Mouse (Mus musculus) neural tube, embryonic 11.5 days (tissue): Measurements from ENCODE around the gene Tnfsf8. TPM values are rescaled to one million over a fixed set of nuclear protein-coding genes. Genes with fewer than 3 reads are reported as not detected.

Experiments
- ATAC-seq: fragments of 200-750 bp; cut with Nextera tagmentation; 2 replicates; pipeline ENCODE4 v1.8.0; 2017; ENCODE audit warnings: moderate number of reproducible peaks, mild to moderate bottlenecking, moderate TSS enrichment, moderate library complexity; ENCODE audit not compliant: insufficient read depth, low FRiP score, low TSS enrichment
- DNase-seq: peaks from one replicate; pipeline ENCODE4 v3.0.0-alpha.2; 2015; ENCODE audit warnings: low spot score
- H3K27ac ChIP-seq: fragments of 300-500 bp; sonication (generic); 2 replicates; pipeline ENCODE4 v1.5.1; 2014; ENCODE audit warnings: low read depth, mild to moderate bottlenecking, low read length
- H3K27me3 ChIP-seq: fragments of 300-500 bp; sonication (generic); 2 replicates; pipeline ENCODE4 v1.6.1; 2014; ENCODE audit warnings: mild to moderate bottlenecking, low read length, mixed read lengths; ENCODE audit not compliant: control insufficient read depth, insufficient read depth
- H3K36me3 ChIP-seq: fragments of 300-500 bp; sonication (generic); 2 replicates; pipeline ENCODE4 v1.6.1; 2014; ENCODE audit warnings: mild to moderate bottlenecking, low read length, moderate library complexity, mixed read lengths; ENCODE audit not compliant: control insufficient read depth, insufficient read depth
- H3K4me1 ChIP-seq: fragments of 300-500 bp; sonication (generic); 2 replicates; pipeline ENCODE4 v1.6.1; 2014; ENCODE audit warnings: low read length, mixed read lengths; ENCODE audit not compliant: control insufficient read depth, insufficient read depth
- H3K4me2 ChIP-seq: fragments of 300-500 bp; sonication (generic); 2 replicates; pipeline ENCODE4 v1.6.1; 2014; ENCODE audit warnings: low read depth, mild to moderate bottlenecking, moderate library complexity
- H3K4me3 ChIP-seq: fragments of 300-500 bp; sonication (generic); 2 replicates; pipeline ENCODE4 v1.5.1; 2014; ENCODE audit warnings: low read depth, low read length
- H3K9ac ChIP-seq: fragments of 300-500 bp; sonication (generic); 2 replicates; pipeline ENCODE4 v1.6.1; 2014; ENCODE audit warnings: mild to moderate bottlenecking, low read length
- H3K9me3 ChIP-seq: fragments of 300-500 bp; sonication (generic); 2 replicates; pipeline ENCODE4 v1.6.1; 2016; ENCODE audit warnings: low read length; ENCODE audit not compliant: control insufficient read depth
- WGBS: fragments of 180-500 bp; shearing (Covaris S2); extraction: QIAGEN DNeasy Blood & Tissue Kit; methylation state at CpG from one replicate; pipeline ENCODE4 v1.1.7; 2014; 5-methylcytosine and 5-hydroxymethylcytosine counted together
- polyA plus RNA-seq: library from polyadenylated mRNA; unstranded; fragments of >200 nt; fragmentation: Nextera tagmentation; extraction: Ambion mirVana; gene quantifications from 2 replicates; pipeline ENCODE4 v1.2.1, GENCODE M21; 2014

Tnfsf8 gene
- polyA plus RNA-seq, 1 experiment from 2014 or later, result not detected

- Histone ChIP-seq H3K36me3 (no peaks in the 10 kb centered on the region), H3K4me2 (no peak overlapping the region), H3K4me1 (no peaks in the 10 kb centered on the region), H3K9ac (no peak overlapping the region), H3K27me3 (no peaks in the 10 kb centered on the region), H3K9me3 (no peaks in the 10 kb centered on the region), H3K27ac (no peak overlapping the region), H3K4me3 (no peak overlapping the region)
- DNase-seq (no peak), ATAC-seq (no peak)
- 81% methylated on average over 1 of the region's 1 CpGs for WGBS
These were observed 63.1 kb downstream of the Tnfsf8 start for GRCm38 (mm10) chr4:63798083-63798482.

- no peak overlapping the region for H3K9ac ChIP-seq
- no peaks in the 10 kb centered on the region for H3K9me3 ChIP-seq
- H3K4me2 ChIP-seq, result no peak overlapping the region
- H3K36me3 ChIP-seq, result no peaks in the 10 kb centered on the region
- no peaks in the 10 kb centered on the region for H3K27me3 ChIP-seq
- H3K4me1 ChIP-seq, result no peaks in the 10 kb centered on the region
- no peak overlapping the region for H3K27ac ChIP-seq
- no peak overlapping the region for H3K4me3 ChIP-seq
- ATAC-seq, result no peak
- no peak for DNase-seq
- WGBS, result 91% methylated on average over 1 of the region's 1 CpGs
These were observed 64.6 kb downstream of the Tnfsf8 start for GRCm38 (mm10) chr4:63796527-63796926.

- ATAC-seq (no peak), DNase-seq (no peak)
- H3K4me1 ChIP-seq, result no peaks in the 10 kb centered on the region
- no peaks in the 10 kb centered on the region for H3K9me3 ChIP-seq
- H3K27ac ChIP-seq, result no peak overlapping the region
- 94% methylated on average over 3 of the region's 3 CpGs for WGBS
- no peak overlapping the region for H3K9ac ChIP-seq
- H3K36me3 ChIP-seq, result no peaks in the 10 kb centered on the region
- H3K27me3 ChIP-seq, result no peaks in the 10 kb centered on the region
- H3K4me3 ChIP-seq, result no peak overlapping the region
- no peak overlapping the region for H3K4me2 ChIP-seq
These were observed 68.8 kb downstream of the Tnfsf8 start for GRCm38 (mm10) chr4:63792328-63792727.

- Histone ChIP-seq H3K4me2 (no peak overlapping the region), H3K36me3 (no peaks in the 10 kb centered on the region), H3K9me3 (no peaks in the 10 kb centered on the region), H3K4me1 (no peaks in the 10 kb centered on the region), H3K27ac (no peak overlapping the region), H3K4me3 (no peak overlapping the region), H3K9ac (no peak overlapping the region), H3K27me3 (no peaks in the 10 kb centered on the region)
- ATAC-seq (no peak), DNase-seq (no peak)
- WGBS, result 85% methylated on average over 2 of the region's 2 CpGs
These were observed 75.7 kb downstream of the Tnfsf8 start for GRCm38 (mm10) chr4:63785466-63785865.

- no peak overlapping the region for H3K9ac ChIP-seq
- WGBS, result 81% methylated on average over 5 of the region's 5 CpGs
- ATAC-seq, result no peak
These were observed 77.3 kb downstream of the Tnfsf8 start for GRCm38 (mm10) chr4:63783826-63784225.

GRCm38 (mm10) chr4:63782970-63783613, 78.1 kb downstream of the Tnfsf8 start:
- ATAC-seq, result no peak
- no peak overlapping the region for H3K4me2 ChIP-seq
- DNase-seq, result no peak
- H3K4me3 ChIP-seq, result no peak overlapping the region
- 85% methylated on average over 7 of the region's 7 CpGs for WGBS
- no peaks in the 10 kb centered on the region for H3K36me3 ChIP-seq
- no peak overlapping the region for H3K27ac ChIP-seq
- H3K27me3 ChIP-seq, result no peaks in the 10 kb centered on the region
- H3K9ac ChIP-seq, result no peak overlapping the region
- no peaks in the 10 kb centered on the region for H3K4me1 ChIP-seq
- H3K9me3 ChIP-seq, result no peaks in the 10 kb centered on the region

More at GRCm38 (mm10) chr4:63783826-63784225, 77.3 kb downstream of the Tnfsf8 start:
- H3K9me3 ChIP-seq, result no peaks in the 10 kb centered on the region
- no peaks in the 10 kb centered on the region for H3K27me3 ChIP-seq
- H3K36me3 ChIP-seq, result no peaks in the 10 kb centered on the region
- no peak for DNase-seq
- H3K4me2 ChIP-seq, result no peak overlapping the region
- H3K4me1 ChIP-seq, result no peaks in the 10 kb centered on the region
- no peak overlapping the region for H3K27ac ChIP-seq
- no peak overlapping the region for H3K4me3 ChIP-seq

Other genes with a start within 250 kb of the Tnfsf8 start
- gene Tex48, start 238.9 kb downstream of the Tnfsf8 start, polyA plus RNA-seq, result not detected in 2 replicates
- gene Gm11214, start 198.0 kb downstream of the Tnfsf8 start, polyA plus RNA-seq, result not detected in 2 replicates
- gene Tnfsf15, start 116.2 kb downstream of the Tnfsf8 start, polyA plus RNA-seq, result not detected in 2 replicates
- 7.2 and 7.7 TPM in 2 replicates for gene Tnc, start 185.7 kb upstream of the Tnfsf8 start, polyA plus RNA-seq